Mouse (Mus musculus) hindbrain, embryonic 10.5 days (tissue): ENCODE data around the gene Tas2r137. TPM values are rescaled to one million over a fixed set of nuclear protein-coding genes. Genes with fewer than 3 reads are reported as not detected.

Source experiments
- DNase-seq: peaks from one replicate; pipeline ENCODE4 v3.0.0-alpha.2; 2017; ENCODE audit warnings: low spot score
- H3K27ac ChIP-seq: fragments of 300-500 bp; sonication (generic); 2 replicates; pipeline ENCODE4 v1.5.1; 2016; ENCODE audit warnings: mild to moderate bottlenecking, moderate library complexity
- H3K27me3 ChIP-seq: fragments of 300-500 bp; sonication (generic); 2 replicates; pipeline ENCODE4 v1.6.1; 2016; ENCODE audit warnings: mild to moderate bottlenecking; ENCODE audit not compliant: poor library complexity, insufficient read depth, severe bottlenecking
- H3K36me3 ChIP-seq: fragments of 300-500 bp; sonication (generic); 2 replicates; pipeline ENCODE4 v1.6.1; 2016; ENCODE audit warnings: mild to moderate bottlenecking, moderate library complexity
- H3K4me1 ChIP-seq: fragments of 300-500 bp; sonication (generic); replicated peaks from 2 replicates; pipeline ENCODE4 v1.6.1; 2016; ENCODE audit warnings: mild to moderate bottlenecking
- H3K4me3 ChIP-seq: fragments of 300-500 bp; sonication (generic); 2 replicates; pipeline ENCODE4 v1.5.1; 2016; ENCODE audit warnings: mild to moderate bottlenecking, moderate library complexity
- H3K9me3 ChIP-seq: fragments of 300-500 bp; sonication (generic); 2 replicates; pipeline ENCODE4 v1.6.1; 2016; ENCODE audit warnings: mild to moderate bottlenecking, moderate library complexity
- WGBS: fragments of 180-500 bp; shearing (Covaris S2); methylation state at CpG from one replicate; pipeline ENCODE4 v1.1.7; 2016; 5-methylcytosine and 5-hydroxymethylcytosine counted together
- polyA plus RNA-seq: library from polyadenylated mRNA; unstranded; fragments of >200 nt; fragmentation: Nextera tagmentation; extraction: Ambion mirVana; gene quantifications from 2 replicates; pipeline ENCODE4 v1.2.1, GENCODE M21; 2016

The Tas2r137 gene
- polyA plus RNA-seq, result not detected in 2 replicates

- Histone ChIP-seq H3K4me1 (no peaks in the 10 kb centered on the region), H3K27me3 (no peaks in the 10 kb centered on the region), H3K36me3 (peaks cover 4% of the 10 kb centered on the region), H3K27ac (no peak within 1 kb of the TSS), H3K9me3 (no peaks in the 10 kb centered on the region), H3K4me3 (no peak within 1 kb of the TSS)
- no peak for DNase-seq
Measured at GRCm38 (mm10) chr6:40490933-40491332, at the start of gene Tas2r137. TSS of gene Tas2r137 (plus strand) at chr6:40491233.

- no peaks in the 10 kb centered on the region for H3K36me3 ChIP-seq
- peaks cover 2% of the 10 kb centered on the region; the same call in 1 of the 2 replicates for H3K4me1 ChIP-seq
- no peaks in the 10 kb centered on the region for H3K9me3 ChIP-seq
- no peak overlapping the region for H3K27ac ChIP-seq
- H3K4me3 ChIP-seq, result no peak overlapping the region
- peaks cover 54% of the 10 kb centered on the region for H3K27me3 ChIP-seq
- 79% methylated on average over 3 of the region's 3 CpGs for WGBS
- DNase-seq, result no peak
Measured at GRCm38 (mm10) chr6:40441276-40441675, 49.8 kb upstream of the Tas2r137 start.

GRCm38 (mm10) chr6:40441755-40442154 is 49.3 kb upstream of the Tas2r137 start:
- H3K4me3 ChIP-seq, result no peak overlapping the region
- no peaks in the 10 kb centered on the region for H3K9me3 ChIP-seq
- no peak overlapping the region for H3K27ac ChIP-seq
- no peaks in the 10 kb centered on the region for H3K36me3 ChIP-seq
- H3K27me3 ChIP-seq, result peaks cover 50% of the 10 kb centered on the region
- WGBS, result 41% methylated on average over 3 of the region's 3 CpGs
- no peak for DNase-seq
- H3K4me1 ChIP-seq, result no peaks in the 10 kb centered on the region

GRCm38 (mm10) chr6:40443281-40443928 is 47.6 kb upstream of the Tas2r137 start:
- no peaks in the 10 kb centered on the region for H3K4me1 ChIP-seq
- peaks cover 36% of the 10 kb centered on the region for H3K27me3 ChIP-seq
- 50% methylated on average over 10 of the region's 10 CpGs for WGBS
- no peaks in the 10 kb centered on the region for H3K36me3 ChIP-seq
- no peak overlapping the region for H3K4me3 ChIP-seq
- H3K9me3 ChIP-seq, result no peaks in the 10 kb centered on the region
- H3K27ac ChIP-seq, result no peak overlapping the region
- no peak for DNase-seq

GRCm38 (mm10) chr6:40448626-40449025 is 42.4 kb upstream of the Tas2r137 start:
- H3K27me3 ChIP-seq, result 0 out of 2 replicates have a peak, but pooled peaks cover 6% of the 10 kb centered on the region
- H3K9me3 ChIP-seq, result no peaks in the 10 kb centered on the region
- no peaks in the 10 kb centered on the region for H3K4me1 ChIP-seq
- DNase-seq, result no peak
- no peak overlapping the region for H3K27ac ChIP-seq
- H3K36me3 ChIP-seq, result no peaks in the 10 kb centered on the region
- H3K4me3 ChIP-seq, result no peak overlapping the region

- no peaks in the 10 kb centered on the region for H3K4me1 ChIP-seq
- H3K9me3 ChIP-seq, result no peaks in the 10 kb centered on the region
- H3K4me3 ChIP-seq, result no peak overlapping the region
- no peak overlapping the region for H3K27ac ChIP-seq
- no peaks in the 10 kb centered on the region for H3K36me3 ChIP-seq
- DNase-seq, result no peak
- H3K27me3 ChIP-seq, result no peaks in the 10 kb centered on the region
- 20% methylated on average over 7 of the region's 7 CpGs for WGBS
Measured at GRCm38 (mm10) chr6:40454436-40455041, 36.5 kb upstream of the Tas2r137 start.

- Histone ChIP-seq H3K27ac (no peak overlapping the region), H3K4me1 (no peaks in the 10 kb centered on the region), H3K4me3 (no peak overlapping the region), H3K36me3 (no peaks in the 10 kb centered on the region), H3K27me3 (no peaks in the 10 kb centered on the region), H3K9me3 (no peaks in the 10 kb centered on the region)
- WGBS, result 55% methylated on average over 6 of the region's 6 CpGs
- no peak for DNase-seq
Measured at GRCm38 (mm10) chr6:40465710-40466109, 25.3 kb upstream of the Tas2r137 start.

GRCm38 (mm10) chr6:40470916-40471719 is 19.9 kb upstream of the Tas2r137 start, which contains the start of gene Ssbp1:
TSS of gene Ssbp1 (plus strand) at chr6:40471352.
- Histone ChIP-seq H3K9me3 (no peaks in the 10 kb centered on the region), H3K4me1 (peaks cover 6% of the 10 kb centered on the region), H3K4me3 (peak within 1 kb of the TSS; percentile 80), H3K27me3 (no peaks in the 10 kb centered on the region), H3K27ac (peak within 1 kb of the TSS; percentile 98), H3K36me3 (peaks cover 32% of the 10 kb centered on the region)
- DNase-seq, result peak; percentile 94
- under 1% methylated on average over 54 of the region's 54 CpGs for WGBS

- no peak for DNase-seq
- peak overlapping the region; percentile 80 for H3K4me3 ChIP-seq
- H3K9me3 ChIP-seq, result no peaks in the 10 kb centered on the region
- 1% methylated on average over 7 of the region's 7 CpGs for WGBS
- peaks cover 6% of the 10 kb centered on the region for H3K4me1 ChIP-seq
- peak overlapping the region; percentile 98 for H3K27ac ChIP-seq
- no peaks in the 10 kb centered on the region for H3K27me3 ChIP-seq
- H3K36me3 ChIP-seq, result peaks cover 38% of the 10 kb centered on the region
Measured at GRCm38 (mm10) chr6:40471720-40472010, 19.4 kb upstream of the Tas2r137 start.

GRCm38 (mm10) chr6:40476132-40476531 is 14.9 kb upstream of the Tas2r137 start:
- H3K4me3 ChIP-seq, result no peak overlapping the region
- no peaks in the 10 kb centered on the region for H3K9me3 ChIP-seq
- no peak overlapping the region for H3K27ac ChIP-seq
- H3K27me3 ChIP-seq, result no peaks in the 10 kb centered on the region
- no peak for DNase-seq
- H3K36me3 ChIP-seq, result peaks cover 72% of the 10 kb centered on the region
- 93% methylated on average over 4 of the region's 4 CpGs for WGBS
- peaks cover 6% of the 10 kb centered on the region for H3K4me1 ChIP-seq

GRCm38 (mm10) chr6:40479705-40480104 is 11.3 kb upstream of the Tas2r137 start:
- Histone ChIP-seq H3K4me3 (no peak overlapping the region), H3K4me1 (no peaks in the 10 kb centered on the region), H3K36me3 (peaks cover 89% of the 10 kb centered on the region), H3K27ac (no peak overlapping the region), H3K9me3 (no peaks in the 10 kb centered on the region), H3K27me3 (no peaks in the 10 kb centered on the region)
- WGBS, result 86% methylated on average over 1 of the region's 1 CpGs
- no peak for DNase-seq

GRCm38 (mm10) chr6:40482318-40482717 is 8.7 kb upstream of the Tas2r137 start:
- peaks cover 79% of the 10 kb centered on the region for H3K36me3 ChIP-seq
- WGBS, result 92% methylated on average over 5 of the region's 5 CpGs
- no peak overlapping the region for H3K27ac ChIP-seq

GRCm38 (mm10) chr6:40493229-40493628 is 2.2 kb downstream of the Tas2r137 start, which contains the start of gene Tas2r108:
TSS of gene Tas2r108 (plus strand) at chr6:40493529.
- WGBS, result 91% methylated on average over 3 of the region's 3 CpGs
- Histone ChIP-seq H3K4me1 (no peaks in the 10 kb centered on the region), H3K27me3 (no peaks in the 10 kb centered on the region), H3K27ac (no peak within 1 kb of the TSS), H3K36me3 (no peaks in the 10 kb centered on the region), H3K4me3 (no peak within 1 kb of the TSS), H3K9me3 (no peaks in the 10 kb centered on the region)
- DNase-seq, result no peak

More at GRCm38 (mm10) chr6:40482318-40482717, 8.7 kb upstream of the Tas2r137 start:
- Histone ChIP-seq H3K4me1 (no peaks in the 10 kb centered on the region), H3K9me3 (no peaks in the 10 kb centered on the region), H3K4me3 (no peak overlapping the region), H3K27me3 (no peaks in the 10 kb centered on the region)
- DNase-seq, result no peak
